Mouse (Mus musculus): ENCODE measurements around the gene Dync1h1. TPM values are rescaled to one million over a fixed set of nuclear protein-coding genes. Genes with fewer than 3 reads are reported as not detected.
A peak's percentile ranks its signal among the peaks of the same experiment; 100 is the strongest.

The Dync1h1 gene
- 10 to 100 TPM; 63.0 to 69.7 TPM for total RNA-seq (2021)
- long read RNA-seq, experiment 1, partial matches to known transcripts, result 30 of 31 reads
- long read RNA-seq, experiment 1, other reads (novel, unspliced or antisense), result 1 of 31 reads
- long read RNA-seq, experiment 2, full-length matches to known transcripts, result 3 of 29 reads
- long read RNA-seq, experiment 2, partial matches to known transcripts, result 24 of 29 reads
- long read RNA-seq, experiment 2, other reads (novel, unspliced or antisense), result 2 of 29 reads

- intact Hi-C loops (cut with DNase I; ENCODE audit: low total_unique reads), result no loop called here
- peak; percentile 95 for DNase-seq
Measured at GRCm38 (mm10) chr12:110601241-110602218, at the start of gene Dync1h1. Gene Dync1h1 (plus strand): TSS chr12:110601452.

GRCm38 (mm10) chr12:110552113-110552512, 49.1 kb upstream of the Dync1h1 start:
- intact Hi-C loops (cut with DNase I; ENCODE audit: low total_unique reads), result no loop called here
- DNase-seq, result no peak

GRCm38 (mm10) chr12:110553362-110553761, 47.9 kb upstream of the Dync1h1 start:
- intact Hi-C loops (cut with DNase I; ENCODE audit: low total_unique reads), result no loop called here

GRCm38 (mm10) chr12:110555536-110556240, 45.6 kb upstream of the Dync1h1 start:
- intact Hi-C loops (cut with DNase I; ENCODE audit: low total_unique reads), result no loop called here

More at GRCm38 (mm10) chr12:110553362-110553761, 47.9 kb upstream of the Dync1h1 start:
- DNase-seq, result no peak

GRCm38 (mm10) chr12:110556861-110557628, 44.2 kb upstream of the Dync1h1 start:
- intact Hi-C loops (cut with DNase I; ENCODE audit: low total_unique reads), result no loop called here
- DNase-seq, result peak; percentile 54

More at GRCm38 (mm10) chr12:110555536-110556240, 45.6 kb upstream of the Dync1h1 start:
- no peak for DNase-seq

- intact Hi-C loops (cut with DNase I; ENCODE audit: low total_unique reads), result no loop called here
Measured at GRCm38 (mm10) chr12:110558175-110558574, 43.1 kb upstream of the Dync1h1 start.

GRCm38 (mm10) chr12:110563383-110563782, 37.9 kb upstream of the Dync1h1 start:
- intact Hi-C loops (cut with DNase I; ENCODE audit: low total_unique reads), result no loop called here
- DNase-seq, result no peak

More at GRCm38 (mm10) chr12:110558175-110558574, 43.1 kb upstream of the Dync1h1 start:
- no peak for DNase-seq

GRCm38 (mm10) chr12:110564848-110565247, 36.4 kb upstream of the Dync1h1 start:
- intact Hi-C loops (cut with DNase I; ENCODE audit: low total_unique reads), result loop anchor here (5.0 kb wide), 1 partner anchor 103 kb away; no protein-coding TSS in a partner anchor
- DNase-seq, result no peak

GRCm38 (mm10) chr12:110566366-110566765, 34.9 kb upstream of the Dync1h1 start:
- no peak for DNase-seq
- intact Hi-C loops (cut with DNase I; ENCODE audit: low total_unique reads), result loop anchor here (5.0 kb wide), 1 partner anchor 104 kb away; no protein-coding TSS in a partner anchor

- intact Hi-C loops (cut with DNase I; ENCODE audit: low total_unique reads), result no loop called here
- peak; percentile 32 for DNase-seq
Measured at GRCm38 (mm10) chr12:110571050-110571449, 30.2 kb upstream of the Dync1h1 start.

GRCm38 (mm10) chr12:110572351-110572750, 28.9 kb upstream of the Dync1h1 start:
- no peak for DNase-seq
- intact Hi-C loops (cut with DNase I; ENCODE audit: low total_unique reads), result no loop called here

GRCm38 (mm10) chr12:110573635-110574034, 27.6 kb upstream of the Dync1h1 start:
- DNase-seq, result no peak
- intact Hi-C loops (cut with DNase I; ENCODE audit: low total_unique reads), result no loop called here

GRCm38 (mm10) chr12:110575926-110576325, 25.3 kb upstream of the Dync1h1 start:
- intact Hi-C loops (cut with DNase I; ENCODE audit: low total_unique reads), result no loop called here
- DNase-seq, result no peak

GRCm38 (mm10) chr12:110578333-110578732, 22.9 kb upstream of the Dync1h1 start:
- no peak for DNase-seq
- intact Hi-C loops (cut with DNase I; ENCODE audit: low total_unique reads), result no loop called here

- no peak for DNase-seq
- intact Hi-C loops (cut with DNase I; ENCODE audit: low total_unique reads), result loop anchor here (5.0 kb wide), 1 partner anchor 136 kb away; no protein-coding TSS in a partner anchor
Measured at GRCm38 (mm10) chr12:110588622-110589021, 12.6 kb upstream of the Dync1h1 start.

GRCm38 (mm10) chr12:110590804-110591259, 10.4 kb upstream of the Dync1h1 start:
- intact Hi-C loops (cut with DNase I; ENCODE audit: low total_unique reads), result no loop called here
- no peak for DNase-seq

- intact Hi-C loops (cut with DNase I; ENCODE audit: low total_unique reads), result no loop called here
Measured at GRCm38 (mm10) chr12:110591260-110591883, 9.9 kb upstream of the Dync1h1 start.

GRCm38 (mm10) chr12:110598527-110598926, 2.7 kb upstream of the Dync1h1 start:
- DNase-seq, result peak; percentile 56
- intact Hi-C loops (cut with DNase I; ENCODE audit: low total_unique reads), result loop anchor here (5.0 kb wide), 2 partner anchors 104 to 244 kb away; partner anchors contain the start of genes Hsp90aa1 and Mok

More at GRCm38 (mm10) chr12:110591260-110591883, 9.9 kb upstream of the Dync1h1 start:
- DNase-seq, result peak; percentile 97

Measured in gastrocnemius, postnatal 14 days (tissue).